23 mouse cellular contexts compared by ENCODE assay signal in genomic region chr5:133142401-133143115, GRCm38 (mm10).
DNase-seq lines count a peak whose midpoint lies in the region; ATAC-seq and TF ChIP-seq lines count a peak whose summit lies in the region.
"Had no signal": no experiment of that assay in that cellular context is flagged by ENCODE, and none has a peak within 500 bp of the region (broad histone marks: within the 10 kb centered on the region; RNA-seq: fewer than 3 reads in every experiment).

No protein-coding gene starts in this region.

- H3K4me1 ChIP-seq in midbrain, embryonic 14.5 days (ENCODE audit: control insufficient read depth, insufficient read depth, low read length), result no peaks in the 10 kb centered on the region; the same call in 1 of the 2 replicates
- peaks cover 3% of the 10 kb centered on the region; the same call in 1 of the 2 replicates for H3K4me1 ChIP-seq in midbrain, postnatal 0 days (ENCODE audit: insufficient read depth, low read length)
- H3K4me1 ChIP-seq in liver, embryonic 11.5 days (replicated peaks; ENCODE audit: control insufficient read depth, insufficient read depth, low read length), result no peaks in the 10 kb centered on the region
- H3K4me1 ChIP-seq: forebrain, embryonic 15.5 days; liver, embryonic 15.5 days; midbrain, embryonic 12.5 days; stomach, embryonic 15.5 days had no signal

- H3K9ac ChIP-seq in midbrain, embryonic 14.5 days (replicated peaks; ENCODE audit: low read length), result no peak overlapping the region
- no peak overlapping the region for H3K9ac ChIP-seq in midbrain, postnatal 0 days (replicated peaks; ENCODE audit: low read length, poor library complexity, severe bottlenecking)
- H3K9ac ChIP-seq in liver, embryonic 11.5 days (ENCODE audit: low read depth, low read length), result no peak overlapping the region
- H3K9ac ChIP-seq: forebrain, embryonic 15.5 days; hindbrain, embryonic 14.5 days; kidney, embryonic 15.5 days; limb, embryonic 12.5 days; liver, embryonic 15.5 days; midbrain, embryonic 12.5 days; stomach, embryonic 15.5 days had no signal

- H3K36me3 ChIP-seq in midbrain, embryonic 14.5 days (ENCODE audit: control insufficient read depth, insufficient read depth, low read length), result no peaks in the 10 kb centered on the region
- no peaks in the 10 kb centered on the region for H3K36me3 ChIP-seq in midbrain, postnatal 0 days (ENCODE audit: insufficient read depth, low read length)
- no peaks in the 10 kb centered on the region for H3K36me3 ChIP-seq in liver, embryonic 11.5 days (ENCODE audit: control insufficient read depth, insufficient read depth, low read length)
- H3K36me3 ChIP-seq: forebrain, embryonic 15.5 days; kidney, embryonic 15.5 days; limb, embryonic 12.5 days; liver, embryonic 15.5 days; midbrain, embryonic 12.5 days; stomach, embryonic 15.5 days had no signal

- WGBS in midbrain, embryonic 14.5 days, result 67% methylated on average over 11 of the region's 11 CpGs
- 64% methylated on average over 11 of the region's 11 CpGs for WGBS in midbrain, postnatal 0 days
- WGBS in liver, embryonic 11.5 days, result 65% methylated on average over 11 of the region's 11 CpGs

- no peak overlapping the region for H3K4me2 ChIP-seq in midbrain, embryonic 14.5 days (ENCODE audit: low read length)
- H3K4me2 ChIP-seq in midbrain, postnatal 0 days (ENCODE audit: low read depth, low read length, poor library complexity, severe bottlenecking), result no peak overlapping the region
- H3K4me2 ChIP-seq in liver, embryonic 11.5 days, result no peak overlapping the region
- H3K4me2 ChIP-seq: forebrain, embryonic 15.5 days; hindbrain, embryonic 14.5 days; kidney, embryonic 15.5 days; limb, embryonic 12.5 days; liver, embryonic 15.5 days; midbrain, embryonic 12.5 days; stomach, embryonic 15.5 days had no signal

- no peak for TF ChIP-seq CTCF in midbrain, postnatal 0 days (IDR thresholded peaks at IDR 0.05)

- DNase-seq in heart, adult 11 months, result peak; percentile 64
- DNase-seq in heart, adult 8-10 months (ENCODE audit: low spot score), result no peak
- DNase-seq in midbrain, embryonic 14.5 days, result peak; percentile 34
- no peak for DNase-seq in midbrain, postnatal 0 days (ENCODE audit: low spot score)
- DNase-seq in c-Kit-positive CD71-negative TER-119-negative erythroid progenitor cells, embryonic 14.5 days (ENCODE audit: low read depth), result peak; percentile 13
- peak; percentile 60 for DNase-seq in mesoderm, embryonic 11.5 days (ENCODE audit: low read depth, low spot score)
- DNase-seq in liver, embryonic 11.5 days (ENCODE audit: low spot score), result no peak
- no peak for DNase-seq in testis, postnatal 10 days (ENCODE audit: low spot score)
- DNase-seq: cerebellum, postnatal 10 days; heart, postnatal 10 days; layer of hippocampus, postnatal 36 days; right cerebral cortex, postnatal 14 days had no signal

- no peaks in the 10 kb centered on the region for H3K27me3 ChIP-seq in midbrain, embryonic 14.5 days (ENCODE audit: control insufficient read depth, insufficient read depth, low read length)
- H3K27me3 ChIP-seq in midbrain, postnatal 0 days (ENCODE audit: insufficient read depth, low read length), result no peaks in the 10 kb centered on the region
- no peaks in the 10 kb centered on the region for H3K27me3 ChIP-seq in liver, embryonic 11.5 days (replicated peaks; ENCODE audit: control insufficient read depth, insufficient read depth, low read length)
- H3K27me3 ChIP-seq: CH12.LX; forebrain, embryonic 15.5 days; kidney, embryonic 15.5 days; limb, embryonic 12.5 days; liver, embryonic 15.5 days; midbrain, embryonic 12.5 days; stomach, embryonic 15.5 days had no signal

- H3K4me3 ChIP-seq in midbrain, embryonic 14.5 days (replicated peaks; ENCODE audit: low read depth, low read length), result no peak overlapping the region
- H3K4me3 ChIP-seq in midbrain, postnatal 0 days (ENCODE audit: low read depth, low read length), result no peak overlapping the region
- H3K4me3 ChIP-seq in liver, embryonic 11.5 days (ENCODE audit: low read depth, low read length), result no peak overlapping the region
- H3K4me3 ChIP-seq: erythroblast, embryonic 14.5 days; forebrain, embryonic 15.5 days; kidney, embryonic 15.5 days; limb, embryonic 12.5 days; liver, embryonic 15.5 days; midbrain, embryonic 12.5 days; myocyte; stomach, embryonic 15.5 days had no signal

- H3K27ac ChIP-seq in midbrain, embryonic 14.5 days (replicated peaks; ENCODE audit: low read depth, low read length), result no peak overlapping the region
- H3K27ac ChIP-seq in midbrain, postnatal 0 days (ENCODE audit: low read depth, low read length), result no peak overlapping the region
- no peak overlapping the region for H3K27ac ChIP-seq in liver, embryonic 11.5 days (ENCODE audit: low read depth, low read length)
- H3K27ac ChIP-seq: forebrain, embryonic 15.5 days; hindbrain, embryonic 14.5 days; kidney, embryonic 15.5 days; limb, embryonic 12.5 days; liver, embryonic 15.5 days; midbrain, embryonic 12.5 days; stomach, embryonic 15.5 days had no signal

- H3K9me3 ChIP-seq in midbrain, embryonic 14.5 days (ENCODE audit: control insufficient read depth, low read length), result peaks cover 7% of the 10 kb centered on the region; the same call in 1 of the 2 replicates
- no peaks in the 10 kb centered on the region; the same call in 1 of the 2 replicates for H3K9me3 ChIP-seq in midbrain, postnatal 0 days (ENCODE audit: low read length)
- H3K9me3 ChIP-seq in liver, embryonic 11.5 days (ENCODE audit: control insufficient read depth, low read length), result no peaks in the 10 kb centered on the region
- H3K9me3 ChIP-seq: forebrain, embryonic 15.5 days; kidney, embryonic 15.5 days; liver, embryonic 15.5 days; midbrain, embryonic 12.5 days; stomach, embryonic 15.5 days had no signal

- ATAC-seq in midbrain, embryonic 14.5 days (ENCODE audit: low FRiP score, low TSS enrichment), result no peak
- no peak for ATAC-seq in midbrain, postnatal 0 days (ENCODE audit: low FRiP score)
- ATAC-seq in liver, embryonic 11.5 days (replicated peaks; ENCODE audit: low FRiP score), result no peak
- ATAC-seq: forebrain, embryonic 15.5 days; intestine, embryonic 16.5 days had no signal

Comparison
In these comparisons a context has a peak if more than half of its experiments do, and no peak if none do; other contexts are left out.
1. DNase-seq: peak in heart, adult 11 months (single experiment), midbrain, embryonic 14.5 days (single experiment), c-Kit-positive CD71-negative TER-119-negative erythroid progenitor cells, embryonic 14.5 days (single experiment) and mesoderm, embryonic 11.5 days (single experiment); none in heart, adult 8-10 months (single experiment), midbrain, postnatal 0 days (single experiment), liver, embryonic 11.5 days (single experiment) and testis, postnatal 10 days (single experiment).